Mouse (Mus musculus) G1E-ER4 (cell line): Measurements from ENCODE around the gene Lrrc73. TPM values are rescaled to one million over a fixed set of nuclear protein-coding genes. Genes with fewer than 3 reads are reported as not detected.

Experiments
- GATA1 ChIP-seq: IDR thresholded peaks from one replicate; pipeline ENCODE4 v1.8.0; 2012; ENCODE audit warnings: low read length, inconsistent platforms
- polyA plus RNA-seq: library from polyadenylated mRNA; stranded (reverse); fragments of >175 nt; gene quantifications from 2 replicates; pipeline ENCODE4 v1.2.3, GENCODE M21; 2012

The Lrrc73 gene
- polyA plus RNA-seq, 1 experiment = 1.6 TPM

- TF ChIP-seq GATA1 = no peak
Measured at GRCm38 (mm10) chr17:46298220-46298913, 45.0 kb downstream of the Lrrc73 start.

DNA sequence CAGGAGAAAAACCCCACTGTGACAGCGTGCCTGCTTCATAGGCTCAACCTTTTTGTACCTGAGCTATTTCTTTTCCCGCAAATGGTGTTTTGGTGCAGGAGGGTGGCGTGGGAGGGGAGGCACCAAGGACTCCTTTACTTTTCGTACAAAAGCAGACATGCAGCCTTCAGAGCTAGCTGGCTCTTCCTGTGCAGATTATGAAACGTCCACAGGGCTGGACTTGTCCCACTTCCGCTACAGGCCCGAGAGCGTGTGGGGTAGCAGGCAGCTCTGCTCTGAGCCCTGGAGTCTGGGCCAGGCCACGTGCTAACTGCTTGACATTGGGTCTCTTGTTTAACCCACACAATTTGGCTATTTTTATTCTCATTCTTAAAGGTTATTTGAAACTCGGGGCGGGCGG is 48.6 kb downstream of the Lrrc73 start:
- no peak for TF ChIP-seq GATA1

GRCm38 (mm10) chr17:46304184-46304583 is 50.9 kb downstream of the Lrrc73 start:
- TF ChIP-seq GATA1 = no peak

Other genes starting within 250 kb of the Lrrc73 start
- gene Vegfa, start 221.2 kb upstream of the Lrrc73 start, polyA plus RNA-seq = 42.9 and 53.0 TPM in 2 replicates
- 91.7 and 133 TPM in 2 replicates for gene Mrps18a, start 142.5 kb upstream of the Lrrc73 start, polyA plus RNA-seq
- 0.08 TPM in 1 of 2 replicates, not detected in the other for gene Rsph9, start 109.3 kb upstream of the Lrrc73 start, polyA plus RNA-seq
- 7.0 and 14.8 TPM in 2 replicates for gene Mad2l1bp, start 100.0 kb upstream of the Lrrc73 start, polyA plus RNA-seq
- 38.1 and 53.1 TPM in 2 replicates for gene Gtpbp2, start 92.5 kb upstream of the Lrrc73 start, polyA plus RNA-seq
- 1.6 and 1.7 TPM in 2 replicates for gene Polh, start 50.9 kb upstream of the Lrrc73 start, polyA plus RNA-seq
- gene Xpo5, start 50.7 kb upstream of the Lrrc73 start, polyA plus RNA-seq = 20.8 and 31.0 TPM in 2 replicates
- 16.5 and 28.3 TPM in 2 replicates for gene Polr1c, start 5.5 kb upstream of the Lrrc73 start, polyA plus RNA-seq
- gene Yipf3, start 5.5 kb upstream of the Lrrc73 start, polyA plus RNA-seq = 76.6 and 86.4 TPM in 2 replicates
- 90.9 and 127 TPM in 2 replicates for gene Tjap1, start 29.5 kb downstream of the Lrrc73 start, polyA plus RNA-seq
- not detected in 2 replicates for gene Dlk2, start 43.9 kb downstream of the Lrrc73 start, polyA plus RNA-seq
- gene Abcc10, start 74.8 kb downstream of the Lrrc73 start, polyA plus RNA-seq = 11.8 and 12.9 TPM in 2 replicates
- 7.3 and 7.6 TPM in 2 replicates for gene Zfp318, start 130.2 kb downstream of the Lrrc73 start, polyA plus RNA-seq
- not detected in 2 replicates for gene Crip3, start 175.4 kb downstream of the Lrrc73 start, polyA plus RNA-seq
- gene Slc22a7, start 184.9 kb downstream of the Lrrc73 start, polyA plus RNA-seq = not detected in 2 replicates
- gene Ttbk1, start 234.1 kb downstream of the Lrrc73 start, polyA plus RNA-seq = not detected in 2 replicates
- 45.3 and 54.4 TPM in 2 replicates for gene Dnph1, start 243.2 kb downstream of the Lrrc73 start, polyA plus RNA-seq